Mouse (Mus musculus) heart, postnatal 25 days (tissue): ENCODE results near the gene Vps37b. TPM values are rescaled to one million over a fixed set of nuclear protein-coding genes. Genes with fewer than 3 reads are reported as not detected.

Experiments used
- DNase-seq: peaks from one replicate; pipeline ENCODE4 v3.0.0; 2022; ENCODE audit warnings: low spot score
- intact Hi-C: fragments of 180-260 bp; cut with DNase I; formaldehyde crosslinking; loops from one replicate; pipeline ENCODE4 v1.15.1; 2025
- microRNA-seq: library from miRNA; unstranded; fragments of <30 nt; microRNA quantifications from one replicate; pipeline ENCODE4 v1.2.0, GENCODE M21; 2022
- total RNA-seq, 2 experiments: library from RNA; stranded (reverse); gene quantifications; 2 replicates each; pipeline ENCODE4 v1.2.3; 2021

Gene Vps37b
- total RNA-seq, 2 experiments from 2014 or later, result 18.2 to 18.6 TPM

DNA sequence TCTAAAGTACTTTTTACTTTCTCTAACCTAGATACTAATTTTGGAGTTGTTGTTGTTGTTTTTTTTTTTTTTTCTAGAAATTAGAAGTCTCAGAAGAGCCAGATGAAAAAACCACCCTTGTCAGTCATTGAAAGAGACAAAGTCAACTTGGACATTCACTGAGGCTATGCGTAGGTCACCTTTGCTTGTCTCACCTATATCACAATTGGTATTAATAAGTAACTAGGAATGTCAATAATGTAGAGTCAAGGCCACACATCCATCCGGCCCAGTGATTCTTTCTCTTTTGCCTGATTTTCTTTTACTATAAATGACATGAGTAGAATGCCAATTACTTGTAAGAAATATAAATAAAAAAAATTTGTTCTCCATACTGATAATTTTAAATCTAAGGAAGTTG is 65.3 kb downstream of the Vps37b start:
- intact Hi-C loops, result no loop called here

DNA sequence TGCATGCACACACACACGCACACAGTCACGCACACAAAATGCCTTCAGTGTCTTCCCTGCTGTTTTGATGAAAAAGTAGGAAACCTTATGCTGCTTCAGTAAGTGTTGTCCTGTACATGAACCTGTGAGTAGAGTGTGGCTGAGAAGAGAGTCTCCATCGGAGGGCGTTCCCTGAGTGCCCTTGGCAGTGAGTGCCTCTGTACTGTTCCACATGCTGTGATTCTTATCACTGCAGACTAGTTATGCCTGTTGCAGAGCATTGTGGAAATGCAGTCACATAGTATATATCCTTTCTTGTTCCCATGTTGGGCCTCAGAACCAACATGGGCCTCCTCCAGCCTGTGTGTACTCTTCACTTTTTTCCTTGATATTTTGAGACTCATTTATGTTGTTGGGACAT is 67.9 kb downstream of the Vps37b start:
- DNase-seq, result no peak
- intact Hi-C loops, result no loop called here

More for the DNA sequence above, 65.3 kb downstream of the Vps37b start:
- DNase-seq, result no peak

DNA sequence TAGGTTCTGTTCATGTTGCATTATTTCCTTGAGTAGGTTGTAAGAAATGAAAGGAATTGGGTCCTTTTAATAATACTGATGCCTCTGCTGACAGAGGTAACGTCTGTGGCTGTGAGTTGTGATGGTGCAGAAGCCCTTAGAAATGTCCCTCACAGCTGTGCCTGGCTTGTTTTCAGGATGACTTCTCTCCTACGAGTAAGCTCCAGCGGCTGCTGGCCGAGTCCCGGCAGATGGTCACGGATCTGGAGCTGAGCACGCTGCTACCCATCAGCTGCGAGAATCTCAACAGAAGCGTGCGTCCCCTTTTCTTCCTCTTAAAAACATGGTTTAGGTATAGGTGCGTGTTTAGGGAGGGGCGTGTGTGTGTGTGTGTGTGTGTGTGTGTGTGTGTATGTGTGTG is 71.0 kb downstream of the Vps37b start:
- intact Hi-C loops, result no loop called here
- DNase-seq, result no peak

DNA sequence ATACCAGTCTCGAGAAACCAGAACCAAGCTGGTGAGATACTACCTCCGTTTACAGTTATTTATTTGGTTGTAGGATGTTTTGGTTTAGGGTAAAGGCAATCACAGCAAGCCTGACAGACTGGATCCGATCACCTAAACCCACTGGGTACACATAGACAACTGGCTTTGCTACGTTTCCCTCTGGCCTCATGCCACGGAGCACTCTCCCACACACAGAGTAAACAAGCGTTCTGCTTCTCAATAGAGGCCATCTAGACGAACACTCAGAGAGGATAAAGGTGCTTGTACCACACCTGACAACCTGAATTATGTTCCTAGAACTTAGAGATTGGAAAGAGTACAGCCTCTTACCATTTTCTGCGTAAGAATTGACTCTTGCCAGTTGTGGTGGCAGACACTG is 71.9 kb downstream of the Vps37b start:
- no peak for DNase-seq
- intact Hi-C loops, result no loop called here

DNA sequence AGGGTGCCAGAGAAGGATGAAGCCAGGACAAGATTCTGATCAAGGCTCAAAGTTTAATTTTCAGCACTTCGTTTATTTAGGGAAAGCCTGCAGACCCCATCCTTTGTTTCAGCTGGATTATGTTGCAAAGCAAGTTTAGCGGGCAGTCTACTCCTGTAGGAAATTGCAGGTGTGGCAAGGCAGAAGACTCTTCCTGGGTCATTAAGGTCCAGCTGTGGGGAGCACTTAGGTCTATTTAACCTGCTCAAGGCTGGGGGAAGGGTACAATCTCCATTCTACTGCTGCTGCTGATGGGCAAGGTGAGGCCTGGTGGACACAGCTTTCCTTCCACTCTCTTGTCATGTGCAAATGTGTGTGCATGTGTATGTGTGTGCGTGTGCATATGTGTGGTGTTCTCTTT is 73.1 kb downstream of the Vps37b start:
- no peak for DNase-seq
- intact Hi-C loops, result no loop called here

DNA sequence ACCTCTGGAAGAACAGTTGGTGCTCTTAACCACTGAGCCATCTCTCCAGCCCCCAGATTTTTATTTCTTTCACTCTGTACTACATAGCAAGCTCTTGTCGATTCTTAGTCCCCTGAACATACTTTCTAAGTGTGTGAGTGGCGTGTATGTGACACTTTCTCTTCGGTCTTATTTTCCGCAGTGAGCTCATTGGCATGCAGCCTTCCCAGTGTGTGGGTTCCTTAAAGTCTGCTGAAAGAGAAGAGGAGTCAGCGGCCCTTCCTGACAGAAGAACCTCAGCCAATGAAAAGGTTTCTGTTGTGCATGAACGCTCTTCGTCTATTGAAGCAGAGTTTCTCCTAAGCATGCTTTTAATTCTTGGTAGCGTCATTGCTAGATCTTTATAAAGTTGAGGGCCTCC is 74.9 kb downstream of the Vps37b start:
- no peak for DNase-seq
- intact Hi-C loops, result no loop called here

Small RNAs within 50 kb of the gene (microRNA-seq; reads per million reads assigned to microRNA genes)
- not detected for gene Mir7032

Other genes starting within 250 kb of the Vps37b start
- gene Hcar2, start 166.8 kb downstream of the Vps37b start, total RNA-seq, result under 1 TPM; 0.13 to 0.25 TPM
- under 1 TPM; 0.49 to 0.81 TPM for gene Hcar1, start 152.2 kb downstream of the Vps37b start, total RNA-seq
- gene Denr, start 125.1 kb downstream of the Vps37b start, total RNA-seq, result 10 to 100 TPM; 48.0 to 48.9 TPM
- gene Gm43518, start 104.9 kb downstream of the Vps37b start, total RNA-seq, result under 1 TPM in 1 of 2 experiments, not detected in 1; 0.50 TPM
- 1 to 10 TPM; 1.3 to 2.1 TPM for gene Ccdc62, start 101.6 kb downstream of the Vps37b start, total RNA-seq
- gene Hip1r, start 58.6 kb downstream of the Vps37b start, total RNA-seq, result 10 to 100 TPM; 13.4 to 19.0 TPM
- 1 to 10 TPM; 8.0 to 9.0 TPM for gene Abcb9, start 63.5 kb upstream of the Vps37b start, total RNA-seq
- 10 to 100 TPM; 12.5 to 13.9 TPM for gene Ogfod2, start 80.0 kb upstream of the Vps37b start, total RNA-seq
- 10 to 100 TPM; 36.2 to 43.0 TPM for gene Arl6ip4, start 83.8 kb upstream of the Vps37b start, total RNA-seq
- gene Pitpnm2, start 217.5 kb upstream of the Vps37b start, total RNA-seq, result 10 to 100 TPM; 42.5 to 50.9 TPM